Mouse (Mus musculus) ES-E14 (cell line): ENCODE results near the gene Gm43951.

ENCODE experiments used
- HCFC1 ChIP-seq: IDR thresholded peaks from 2 replicates; pipeline ENCODE4 v1.6.1; 2012; ENCODE audit warnings: low read length, inconsistent platforms, borderline replicate concordance; ENCODE audit not compliant: insufficient read depth
- MAFK ChIP-seq: IDR thresholded peaks from 2 replicates; pipeline ENCODE4 v1.6.1; 2014; ENCODE audit warnings: mild to moderate bottlenecking, low read depth, low read length, inconsistent platforms; ENCODE audit not compliant: insufficient read depth
- ZC3H11A ChIP-seq: IDR thresholded peaks from 2 replicates; pipeline ENCODE4 v1.6.1; 2012; ENCODE audit warnings: low read depth, mild to moderate bottlenecking, inconsistent platforms, low read length, borderline replicate concordance
- ZNF384 ChIP-seq: IDR thresholded peaks from 2 replicates; pipeline ENCODE4 v1.6.1; 2012; ENCODE audit warnings: low read depth, low read length, inconsistent platforms

GRCm38 (mm10) chr11:72155186-72155980 is 51.3 kb downstream of the Gm43951 start:
- no peak for TF ChIP-seq MAFK
- TF ChIP-seq ZC3H11A = no peak
- TF ChIP-seq ZNF384 = no peak
- TF ChIP-seq HCFC1 = no peak
